Mouse (Mus musculus): ENCODE results near the gene Ikzf3. TPM values are rescaled to one million over a fixed set of nuclear protein-coding genes. Genes with fewer than 3 reads are reported as not detected.

Ikzf3 gene
- polyA plus RNA-seq, 1 experiment: not detected

DNA sequence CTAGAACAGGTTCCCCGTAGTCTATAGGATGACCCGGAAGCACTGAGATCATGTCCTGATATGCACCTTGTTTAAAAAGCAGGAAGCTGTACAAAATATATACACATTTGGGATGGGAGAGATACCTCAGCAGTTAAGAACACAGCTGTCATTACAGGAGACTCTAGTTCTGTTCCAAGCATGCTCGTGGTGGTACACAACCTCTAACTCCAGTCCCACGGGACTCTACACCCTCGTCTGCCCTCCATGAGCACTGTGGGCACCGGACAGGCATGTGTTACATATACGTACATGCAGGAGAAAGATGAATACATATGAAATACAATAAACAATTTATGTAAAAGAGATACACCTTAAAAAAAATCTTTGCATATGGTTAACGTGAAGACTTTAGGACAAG is 3.3 kb downstream of the Ikzf3 start:
- Histone ChIP-seq H3ac (ENCODE audit: control insufficient read depth, insufficient read length) (no peak overlapping the region), H3K79me2 (ENCODE audit: control insufficient read depth, insufficient read depth) (no peaks in the 10 kb centered on the region), H3K4me3 (no peak overlapping the region), H3K27me3 (ENCODE audit: control insufficient read depth, insufficient read depth, insufficient read length) (peaks cover 31% of the 10 kb centered on the region), H3K36me3 (ENCODE audit: control insufficient read depth, insufficient read depth) (no peaks in the 10 kb centered on the region), H3K4me2 (ENCODE audit: low read depth) (no peak overlapping the region)
- TF ChIP-seq POLR2AphosphoS2 (IDR thresholded peaks at IDR 0.05; ENCODE audit: insufficient read length, low read depth) (no peak), SRF (IDR thresholded peaks at IDR 0.05; ENCODE audit: control insufficient read depth, insufficient read length, low read depth) (no peak), CEBPB (IDR thresholded peaks at IDR 0.05; ENCODE audit: insufficient read depth, poor library complexity, severe bottlenecking) (no peak)

DNA sequence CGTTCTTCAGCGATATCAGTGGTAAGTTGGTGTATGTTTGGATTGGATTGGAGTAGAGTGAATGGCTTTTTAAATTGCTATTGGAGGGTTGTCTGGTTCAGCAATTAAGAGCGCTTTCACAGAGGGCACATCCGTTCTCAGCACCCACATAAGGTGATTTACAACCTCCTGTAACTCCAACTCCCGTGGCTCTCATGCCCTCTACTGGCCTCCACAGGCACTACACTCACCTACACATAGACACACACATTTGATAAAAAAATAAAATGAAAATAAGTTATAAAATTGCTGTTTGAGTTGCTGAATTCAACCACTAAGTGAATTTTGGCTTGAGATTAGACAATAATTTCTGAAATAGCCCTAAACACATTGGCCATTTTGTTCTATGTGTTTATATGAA is 5.5 kb downstream of the Ikzf3 start:
- no peak overlapping the region for H3K4me3 ChIP-seq
- no peak overlapping the region for H3ac ChIP-seq (ENCODE audit: control insufficient read depth, insufficient read length)
- TF ChIP-seq TCF12 (IDR thresholded peaks at IDR 0.05; ENCODE audit: insufficient read depth, poor library complexity, severe bottlenecking) (no peak), USF1 (IDR thresholded peaks at IDR 0.05; ENCODE audit: low read depth) (no peak), POLR2AphosphoS2 (IDR thresholded peaks at IDR 0.05; ENCODE audit: insufficient read length, low read depth) (no peak), MYOG (IDR thresholded peaks at IDR 0.05; ENCODE audit: control insufficient read depth in 1 of 3, insufficient read depth in 1 of 3, insufficient read length in 2 of 3, low read depth in 2 of 3) (no peak), MYOD1 (IDR thresholded peaks at IDR 0.05; ENCODE audit: control insufficient read depth in 1 of 3, insufficient read length in 2 of 3, low read depth in 2 of 3) (no peak), REST (IDR thresholded peaks at IDR 0.05; ENCODE audit: insufficient read depth, insufficient read length) (no peak), MAX (IDR thresholded peaks at IDR 0.05; ENCODE audit: low read depth) (no peak), E2F4 (IDR thresholded peaks at IDR 0.05; ENCODE audit: insufficient read depth) (no peak), POLR2A (IDR thresholded peaks at IDR 0.05; ENCODE audit: insufficient read length, low read depth) (no peak), SRF (IDR thresholded peaks at IDR 0.05; ENCODE audit: control insufficient read depth, insufficient read length, low read depth) (no peak), TCF3 (IDR thresholded peaks at IDR 0.05; ENCODE audit: insufficient read length, low read depth) (no peak), CEBPB (IDR thresholded peaks at IDR 0.05; ENCODE audit: insufficient read depth, poor library complexity, severe bottlenecking) (no peak)
- no peak overlapping the region for H3K4me2 ChIP-seq (ENCODE audit: low read depth)
- no peaks in the 10 kb centered on the region for H3K36me3 ChIP-seq (ENCODE audit: control insufficient read depth, insufficient read depth)
- no peaks in the 10 kb centered on the region for H3K79me2 ChIP-seq (ENCODE audit: control insufficient read depth, insufficient read depth)
- H3K27me3 ChIP-seq (ENCODE audit: control insufficient read depth, insufficient read depth, insufficient read length): peaks cover 27% of the 10 kb centered on the region

DNA sequence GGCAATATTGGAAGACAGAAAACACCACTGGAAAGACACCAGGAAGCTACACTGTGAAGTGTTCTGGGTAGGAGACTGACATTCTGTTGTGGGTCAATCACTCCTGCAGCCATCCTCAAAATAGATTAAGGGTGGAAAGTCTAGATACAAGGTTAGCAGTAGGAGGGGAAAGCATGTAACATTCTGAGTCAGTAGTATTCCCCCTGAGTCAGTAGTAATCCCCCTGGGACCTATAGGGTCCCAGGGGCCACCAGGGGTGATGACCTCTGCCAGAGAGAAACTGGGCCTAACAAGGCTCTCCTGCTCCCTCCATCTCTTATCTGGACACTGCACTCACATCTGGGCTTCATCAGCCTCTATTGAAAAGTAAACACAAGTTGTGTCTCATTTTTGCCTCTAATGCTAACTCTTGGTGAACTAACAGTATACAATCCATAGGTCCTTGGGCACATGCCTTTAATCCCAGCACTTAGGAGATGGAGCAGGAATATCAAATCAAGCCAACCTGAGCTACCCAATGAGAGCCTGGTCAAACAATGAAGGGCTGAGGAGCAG is 8.3 kb downstream of the Ikzf3 start:
- Histone ChIP-seq H3K4me3 (no peak overlapping the region), H3K79me2 (ENCODE audit: control insufficient read depth, insufficient read depth) (no peaks in the 10 kb centered on the region), H3ac (ENCODE audit: control insufficient read depth, insufficient read length) (no peak overlapping the region), H3K4me2 (ENCODE audit: low read depth) (no peak overlapping the region), H3K36me3 (ENCODE audit: control insufficient read depth, insufficient read depth) (no peaks in the 10 kb centered on the region), H3K27me3 (ENCODE audit: control insufficient read depth, insufficient read depth, insufficient read length) (peaks cover 39% of the 10 kb centered on the region)
- TF ChIP-seq REST (IDR thresholded peaks at IDR 0.05; ENCODE audit: insufficient read depth, insufficient read length) (no peak), POLR2A (IDR thresholded peaks at IDR 0.05; ENCODE audit: insufficient read length, low read depth) (no peak), MAX (IDR thresholded peaks at IDR 0.05; ENCODE audit: low read depth) (no peak), CEBPB (IDR thresholded peaks at IDR 0.05; ENCODE audit: insufficient read depth, poor library complexity, severe bottlenecking) (no peak), MYOG (IDR thresholded peaks at IDR 0.05; ENCODE audit: control insufficient read depth in 1 of 3, insufficient read depth in 1 of 3, insufficient read length in 2 of 3, low read depth in 2 of 3) (no peak), E2F4 (IDR thresholded peaks at IDR 0.05; ENCODE audit: insufficient read depth) (no peak), SRF (IDR thresholded peaks at IDR 0.05; ENCODE audit: control insufficient read depth, insufficient read length, low read depth) (no peak), USF1 (IDR thresholded peaks at IDR 0.05; ENCODE audit: low read depth) (no peak)

DNA sequence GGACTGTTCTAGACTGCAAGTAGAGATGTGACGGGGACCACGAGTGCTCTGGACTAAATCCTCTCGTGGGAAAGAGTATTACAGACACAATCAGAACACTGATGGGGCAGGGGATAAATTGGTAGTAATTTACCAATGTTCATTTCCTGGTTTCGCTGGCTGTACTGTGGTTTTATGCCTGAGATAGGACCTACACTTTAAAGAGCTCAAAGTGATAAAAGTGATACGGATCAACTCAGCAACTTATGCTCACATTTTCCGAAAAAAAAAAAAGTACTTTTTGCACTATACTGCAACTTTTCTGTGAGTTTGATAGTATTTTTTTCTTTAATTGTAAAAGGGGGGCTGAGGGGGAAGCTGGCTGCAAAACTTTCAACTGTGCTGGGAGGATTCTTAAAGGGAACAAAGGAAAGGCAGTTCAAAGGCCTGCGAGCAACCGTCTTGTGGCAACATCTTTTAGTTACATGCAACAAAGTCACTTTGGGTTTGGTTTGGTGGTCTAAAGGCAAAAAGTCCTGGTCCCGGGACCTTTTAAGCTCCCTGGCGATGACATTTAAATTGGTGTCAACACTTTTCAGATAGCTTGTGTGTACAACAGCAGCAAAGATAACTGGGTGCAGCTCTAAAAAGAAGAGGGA is 18.9 kb downstream of the Ikzf3 start:
- TF ChIP-seq E2F4 (IDR thresholded peaks at IDR 0.05; ENCODE audit: insufficient read depth) (no peak), POLR2A (IDR thresholded peaks at IDR 0.05; ENCODE audit: insufficient read length, low read depth) (no peak), MYOD1 (IDR thresholded peaks at IDR 0.05; ENCODE audit: control insufficient read depth in 1 of 3, insufficient read length in 2 of 3, low read depth in 2 of 3) (no peak), POLR2AphosphoS2 (IDR thresholded peaks at IDR 0.05; ENCODE audit: insufficient read length, low read depth) (no peak), TCF12 (IDR thresholded peaks at IDR 0.05; ENCODE audit: insufficient read depth, poor library complexity, severe bottlenecking) (no peak), SRF (IDR thresholded peaks at IDR 0.05; ENCODE audit: control insufficient read depth, insufficient read length, low read depth) (no peak), CEBPB (IDR thresholded peaks at IDR 0.05; ENCODE audit: insufficient read depth, poor library complexity, severe bottlenecking) (no peak), MAX (IDR thresholded peaks at IDR 0.05; ENCODE audit: low read depth) (no peak)
- Histone ChIP-seq H3K4me2 (ENCODE audit: low read depth) (no peak overlapping the region), H3K36me3 (ENCODE audit: control insufficient read depth, insufficient read depth) (no peaks in the 10 kb centered on the region), H3K79me2 (ENCODE audit: control insufficient read depth, insufficient read depth) (no peaks in the 10 kb centered on the region), H3ac (ENCODE audit: control insufficient read depth, insufficient read length) (no peak overlapping the region), H3K4me3 (no peak overlapping the region), H3K27me3 (ENCODE audit: control insufficient read depth, insufficient read depth, insufficient read length) (peaks cover 49% of the 10 kb centered on the region)

DNA sequence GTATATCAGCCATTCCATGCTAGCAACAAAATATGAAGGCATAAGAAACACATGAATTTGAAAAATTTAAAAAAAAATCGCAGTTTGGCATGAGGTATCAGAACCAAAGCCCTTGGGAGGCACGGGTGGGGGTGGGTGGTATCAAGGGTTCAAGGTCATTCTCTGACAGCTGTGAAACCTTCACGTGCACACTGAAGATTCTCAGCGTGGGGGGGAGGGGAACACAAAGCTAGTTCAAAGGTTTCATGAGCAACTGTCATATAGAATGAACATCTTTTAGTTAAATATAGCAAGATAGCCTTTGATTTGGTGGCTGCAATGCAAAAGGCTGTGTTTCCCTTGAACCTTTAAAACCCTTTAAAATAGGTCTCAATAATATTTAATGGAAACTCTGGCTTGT is 20.7 kb downstream of the Ikzf3 start:
- no peak for TF ChIP-seq REST (IDR thresholded peaks at IDR 0.05; ENCODE audit: insufficient read depth, insufficient read length)
- no peak for TF ChIP-seq SRF (IDR thresholded peaks at IDR 0.05; ENCODE audit: control insufficient read depth, insufficient read length, low read depth)
- no peak for TF ChIP-seq POLR2AphosphoS2 (IDR thresholded peaks at IDR 0.05; ENCODE audit: insufficient read length, low read depth)
- TF ChIP-seq MYOD1 (IDR thresholded peaks at IDR 0.05; ENCODE audit: control insufficient read depth in 1 of 3, insufficient read length in 2 of 3, low read depth in 2 of 3): no peak
- H3K27me3 ChIP-seq (ENCODE audit: control insufficient read depth, insufficient read depth, insufficient read length): peaks cover 56% of the 10 kb centered on the region
- no peaks in the 10 kb centered on the region for H3K36me3 ChIP-seq (ENCODE audit: control insufficient read depth, insufficient read depth)
- no peak overlapping the region for H3K4me3 ChIP-seq
- no peak overlapping the region for H3K4me2 ChIP-seq (ENCODE audit: low read depth)
- no peaks in the 10 kb centered on the region for H3K79me2 ChIP-seq (ENCODE audit: control insufficient read depth, insufficient read depth)
- no peak overlapping the region for H3ac ChIP-seq (ENCODE audit: control insufficient read depth, insufficient read length)
